16 mouse cellular contexts compared by ENCODE assay signal in genomic region chr3:53065267-53066094, GRCm38 (mm10). TPM values are rescaled to one million over a fixed set of nuclear protein-coding genes. Genes with fewer than 3 reads are reported as not detected.
A peak's percentile ranks its signal among the peaks of the same experiment; 100 is the strongest.
DNase-seq lines count a peak whose midpoint lies in the region; ATAC-seq and TF ChIP-seq lines count a peak whose summit lies in the region.
"Had no signal": no experiment of that assay in that cellular context is flagged by ENCODE, and none has a peak within 500 bp of the region (broad histone marks: within the 10 kb centered on the region; RNA-seq: fewer than 3 reads in every experiment).

No protein-coding gene starts in this region.

- no peaks in the 10 kb centered on the region for H3K27me3 ChIP-seq in heart, embryonic 12.5 days (replicated peaks)
- H3K27me3 ChIP-seq in lung, embryonic 16.5 days (ENCODE audit: control insufficient read depth, insufficient read depth, low read depth, low read length), result no peaks in the 10 kb centered on the region
- H3K27me3 ChIP-seq in lung, postnatal 0 days (replicated peaks; ENCODE audit: insufficient read depth, low read length), result no peaks in the 10 kb centered on the region
- no peaks in the 10 kb centered on the region for H3K27me3 ChIP-seq in neural tube, embryonic 15.5 days (replicated peaks)
- H3K27me3 ChIP-seq: liver, embryonic 13.5 days; midbrain, embryonic 13.5 days had no signal

- no peak overlapping the region for H3K9ac ChIP-seq in heart, embryonic 12.5 days
- no peak overlapping the region for H3K9ac ChIP-seq in lung, embryonic 16.5 days (ENCODE audit: low read length)
- H3K9ac ChIP-seq in lung, postnatal 0 days (replicated peaks; ENCODE audit: low read depth), result no peak overlapping the region
- H3K9ac ChIP-seq in neural tube, embryonic 15.5 days (replicated peaks), result no peak overlapping the region
- H3K9ac ChIP-seq: liver, embryonic 13.5 days; midbrain, embryonic 13.5 days had no signal

- no peaks in the 10 kb centered on the region; the same call in 1 of the 2 replicates for H3K9me3 ChIP-seq in heart, embryonic 12.5 days (replicated peaks)
- H3K9me3 ChIP-seq in lung, embryonic 16.5 days (ENCODE audit: control insufficient read depth, low read length), result no peaks in the 10 kb centered on the region
- H3K9me3 ChIP-seq in lung, postnatal 0 days (ENCODE audit: low read length), result no peaks in the 10 kb centered on the region
- no peaks in the 10 kb centered on the region for H3K9me3 ChIP-seq in neural tube, embryonic 15.5 days (replicated peaks)
- H3K9me3 ChIP-seq: G1E; liver, embryonic 13.5 days; midbrain, embryonic 13.5 days had no signal

- 78% methylated on average over 13 of the region's 13 CpGs for WGBS in heart, embryonic 12.5 days
- WGBS in lung, embryonic 16.5 days, result 77% methylated on average over 13 of the region's 13 CpGs
- 65% methylated on average over 13 of the region's 13 CpGs for WGBS in lung, postnatal 0 days
- WGBS in neural tube, embryonic 15.5 days, result 47% methylated on average over 13 of the region's 13 CpGs

- TF ChIP-seq CTCF in lung, postnatal 0 days (IDR thresholded peaks at IDR 0.05), result no peak
- TF ChIP-seq CTCF in embryonic fibroblast, embryonic 13.5 days (IDR thresholded peaks at IDR 0.05; ENCODE audit: borderline replicate concordance, insufficient read depth, low read length), result no peak

- no peak for TF ChIP-seq EP300 in lung, postnatal 0 days (IDR thresholded peaks at IDR 0.05)

- H3K27ac ChIP-seq in heart, embryonic 12.5 days (ENCODE audit: poor library complexity, severe bottlenecking), result no peak overlapping the region
- H3K27ac ChIP-seq in lung, embryonic 16.5 days (ENCODE audit: low read length), result peak overlapping the region; percentile 38; the same call in 1 of the 2 replicates
- H3K27ac ChIP-seq in lung, postnatal 0 days (ENCODE audit: low read length), result no peak overlapping the region; the same call in 1 of the 2 replicates
- peak overlapping the region; percentile 94 for H3K27ac ChIP-seq in embryonic fibroblast, embryonic 13.5 days (ENCODE audit: insufficient read depth, low read length)
- H3K27ac ChIP-seq in neural tube, embryonic 15.5 days (replicated peaks), result no peak overlapping the region
- H3K27ac ChIP-seq: left cerebral cortex, adult 2 months; liver, embryonic 13.5 days; midbrain, embryonic 13.5 days had no signal

- H3K4me3 ChIP-seq in heart, embryonic 12.5 days, result no peak overlapping the region
- H3K4me3 ChIP-seq in lung, embryonic 16.5 days (ENCODE audit: low read length), result no peak overlapping the region
- H3K4me3 ChIP-seq in lung, postnatal 0 days (ENCODE audit: low read depth, low read length), result no peak overlapping the region
- H3K4me3 ChIP-seq in embryonic fibroblast, embryonic 13.5 days (ENCODE audit: insufficient read depth, low read length), result no peak overlapping the region
- no peak overlapping the region for H3K4me3 ChIP-seq in neural tube, embryonic 15.5 days (replicated peaks)
- H3K4me3 ChIP-seq: erythroblast, embryonic 14.5 days; left cerebral cortex, adult 2 months; liver, embryonic 13.5 days; midbrain, embryonic 13.5 days had no signal

- peaks cover 4% of the 10 kb centered on the region for H3K36me3 ChIP-seq in heart, embryonic 12.5 days
- H3K36me3 ChIP-seq in lung, embryonic 16.5 days (ENCODE audit: control insufficient read depth, insufficient read depth, low read length), result no peaks in the 10 kb centered on the region
- no peaks in the 10 kb centered on the region for H3K36me3 ChIP-seq in lung, postnatal 0 days (ENCODE audit: insufficient read depth, low read length)
- no peaks in the 10 kb centered on the region for H3K36me3 ChIP-seq in neural tube, embryonic 15.5 days
- H3K36me3 ChIP-seq: G1E; liver, embryonic 13.5 days; midbrain, embryonic 13.5 days had no signal

- no peak for TF ChIP-seq POLR2A in embryonic fibroblast, embryonic 13.5 days (IDR thresholded peaks at IDR 0.05; ENCODE audit: low read depth, low read length)

- H3K4me1 ChIP-seq in heart, embryonic 12.5 days (replicated peaks), result peaks cover 38% of the 10 kb centered on the region
- H3K4me1 ChIP-seq in lung, embryonic 16.5 days (replicated peaks; ENCODE audit: control insufficient read depth, insufficient read depth, low read length), result peaks cover 16% of the 10 kb centered on the region
- peaks cover 1% of the 10 kb centered on the region; the same call in 1 of the 2 replicates for H3K4me1 ChIP-seq in lung, postnatal 0 days (ENCODE audit: insufficient read depth, low read depth, low read length)
- peaks cover 24% of the 10 kb centered on the region for H3K4me1 ChIP-seq in embryonic fibroblast, embryonic 13.5 days (ENCODE audit: control insufficient read depth, insufficient read depth, low read length)
- peaks cover 39% of the 10 kb centered on the region for H3K4me1 ChIP-seq in neural tube, embryonic 15.5 days
- H3K4me1 ChIP-seq: liver, embryonic 13.5 days; midbrain, embryonic 13.5 days had no signal

- DNase-seq in heart, adult 11 months, result peak; percentile 87
- DNase-seq in lung, postnatal 0 days (ENCODE audit: low spot score), result no peak
- DNase-seq: adrenal gland, postnatal 36 days; kidney, adult 8-10 months; liver, embryonic 13.5 days; thymus, adult 2 months had no signal

- H3K4me2 ChIP-seq in heart, embryonic 12.5 days, result no peak overlapping the region
- H3K4me2 ChIP-seq in lung, embryonic 16.5 days (ENCODE audit: low read depth, low read length), result no peak overlapping the region
- no peak overlapping the region for H3K4me2 ChIP-seq in lung, postnatal 0 days (replicated peaks; ENCODE audit: low read depth, low read length)
- no peak overlapping the region for H3K4me2 ChIP-seq in neural tube, embryonic 15.5 days
- H3K4me2 ChIP-seq: liver, embryonic 13.5 days; midbrain, embryonic 13.5 days had no signal

- ATAC-seq in heart, embryonic 12.5 days (ENCODE audit: insufficient number of reproducible peaks, low FRiP score), result no peak
- ATAC-seq in lung, embryonic 16.5 days (ENCODE audit: low read depth), result no peak
- ATAC-seq in lung, postnatal 0 days, result no peak; the same call in 1 of the 2 replicates
- ATAC-seq in neural tube, embryonic 15.5 days (ENCODE audit: low FRiP score), result peak; percentile 21; the same call in 1 of the 2 replicates
- ATAC-seq in cerebellum, adult (ENCODE audit: insufficient number of reproducible peaks, low FRiP score, low TSS enrichment), result no peak
- no peak for ATAC-seq in megakaryocyte, adult 5-6 weeks (ENCODE audit: poor library complexity, severe bottlenecking)
- ATAC-seq: midbrain, embryonic 13.5 days had no signal

RNA-seq across cellular contexts. Expression of gene Lhfp, which starts 24.2 kb away (rescaled TPM):
- polyA plus RNA-seq in heart, embryonic 12.5 days (2016; fragmentation: Nextera tagmentation; extraction: Ambion mirVana), result 80.4 and 84.9 TPM in 2 replicates
- 77.0 and 82.9 TPM in 2 replicates for polyA plus RNA-seq in lung, embryonic 16.5 days (2015; fragmentation: Nextera tagmentation; extraction: Ambion mirVana)
- 158 and 178 TPM in 2 replicates for polyA plus RNA-seq in lung, postnatal 0 days (2015; fragmentation: Nextera tagmentation; extraction: Ambion mirVana)
- polyA plus RNA-seq in embryonic fibroblast, embryonic 13.5 days (2011; ENCODE audit: insufficient read length, low read depth, missing spikeins), result 223 and 225 TPM in 2 replicates
- polyA plus RNA-seq in neural tube, embryonic 15.5 days (2015; fragmentation: Nextera tagmentation; extraction: Ambion mirVana), result 51.9 and 53.6 TPM in 2 replicates
- total RNA-seq in megakaryocyte, adult 5-6 weeks (2015), result 0.41 and 0.51 TPM in 2 replicates
- 0.16 and 0.33 TPM in 2 replicates for total RNA-seq in megakaryocyte, adult 5-6 weeks (2017)
- polyA plus RNA-seq: erythroblast, embryonic 14.5 days had no signal

RNA-seq across cellular contexts. Expression of gene Cog6, which starts 48.4 kb away (rescaled TPM):
- 63.6 and 66.1 TPM in 2 replicates for polyA plus RNA-seq in heart, embryonic 12.5 days (2016; fragmentation: Nextera tagmentation; extraction: Ambion mirVana)
- polyA plus RNA-seq in lung, embryonic 16.5 days (2015; fragmentation: Nextera tagmentation; extraction: Ambion mirVana), result 46.7 and 48.1 TPM in 2 replicates
- 33.2 and 36.9 TPM in 2 replicates for polyA plus RNA-seq in lung, postnatal 0 days (2015; fragmentation: Nextera tagmentation; extraction: Ambion mirVana)
- polyA plus RNA-seq in embryonic fibroblast, embryonic 13.5 days (2011; ENCODE audit: insufficient read length, low read depth, missing spikeins), result 29.3 and 34.1 TPM in 2 replicates
- polyA plus RNA-seq in neural tube, embryonic 15.5 days (2015; fragmentation: Nextera tagmentation; extraction: Ambion mirVana), result 43.8 and 45.4 TPM in 2 replicates
- total RNA-seq in megakaryocyte, adult 5-6 weeks (2015), result 17.4 and 18.4 TPM in 2 replicates
- 23.2 and 24.7 TPM in 2 replicates for total RNA-seq in megakaryocyte, adult 5-6 weeks (2017)

Comparison
In these comparisons a context has a peak if more than half of its experiments do, and no peak if none do; other contexts are left out.
1. H3K27ac ChIP-seq: peak in lung, embryonic 16.5 days (single experiment) and embryonic fibroblast, embryonic 13.5 days (single experiment); none in heart, embryonic 12.5 days (single experiment), lung, postnatal 0 days (single experiment) and neural tube, embryonic 15.5 days (single experiment).